ENCODE assay signal across 17 mouse cellular contexts in the genomic region with DNA sequence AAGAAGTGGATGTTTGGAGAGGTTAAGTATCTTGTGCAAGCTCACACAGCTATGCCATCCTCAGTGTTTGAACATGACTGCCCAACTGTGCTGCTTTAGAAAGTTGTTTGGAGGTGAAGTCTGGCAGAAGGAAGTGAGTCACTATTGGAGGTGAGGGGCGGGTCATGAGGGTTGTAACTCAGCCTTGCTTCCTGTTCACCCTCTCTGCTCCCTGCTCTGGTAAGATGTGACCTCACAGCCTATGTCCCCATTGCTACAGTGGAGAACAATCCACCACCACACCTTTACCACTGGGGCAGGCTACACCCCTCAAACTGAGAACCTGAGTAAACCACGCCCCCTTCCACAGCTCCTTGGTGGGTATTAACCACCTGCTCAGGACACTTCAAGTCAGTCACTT.
DNase-seq lines count a peak whose midpoint lies in the region; ATAC-seq and TF ChIP-seq lines count a peak whose summit lies in the region.
"Had no signal": no experiment of that assay in that cellular context is flagged by ENCODE, and none has a peak within 500 bp of the region (broad histone marks: within the 10 kb centered on the region; RNA-seq: fewer than 3 reads in every experiment).

No protein-coding gene starts in this region.

- no peaks in the 10 kb centered on the region for H3K27me3 ChIP-seq in intestine, embryonic 14.5 days (replicated peaks; ENCODE audit: control insufficient read depth, insufficient read depth, low read length)
- no peaks in the 10 kb centered on the region for H3K27me3 ChIP-seq in intestine, postnatal 0 days (replicated peaks; ENCODE audit: control insufficient read depth, insufficient read depth, low read length)
- peaks cover 3% of the 10 kb centered on the region for H3K27me3 ChIP-seq in megakaryocyte, embryonic 14.5 days (replicated peaks)
- H3K27me3 ChIP-seq: kidney, embryonic 15.5 days; limb, embryonic 15.5 days; neural tube, embryonic 12.5 days had no signal

- no peaks in the 10 kb centered on the region for H3K36me3 ChIP-seq in intestine, embryonic 14.5 days (ENCODE audit: control insufficient read depth, insufficient read depth, low read length)
- no peaks in the 10 kb centered on the region for H3K36me3 ChIP-seq in intestine, postnatal 0 days (ENCODE audit: control insufficient read depth, insufficient read depth)
- H3K36me3 ChIP-seq in megakaryocyte, embryonic 14.5 days (replicated peaks; ENCODE audit: low read length): no peaks in the 10 kb centered on the region
- H3K36me3 ChIP-seq: kidney, embryonic 15.5 days; limb, embryonic 15.5 days; neural tube, embryonic 12.5 days had no signal

- H3K4me2 ChIP-seq in intestine, embryonic 14.5 days (ENCODE audit: low read length): no peak overlapping the region
- H3K4me2 ChIP-seq in intestine, postnatal 0 days (replicated peaks; ENCODE audit: low read depth): no peak overlapping the region
- H3K4me2 ChIP-seq: kidney, embryonic 15.5 days; limb, embryonic 15.5 days; neural tube, embryonic 12.5 days had no signal

- no peaks in the 10 kb centered on the region; the same call in 1 of the 2 replicates for H3K9me3 ChIP-seq in intestine, embryonic 14.5 days (ENCODE audit: control insufficient read depth, low read length)
- no peaks in the 10 kb centered on the region; the same call in 1 of the 2 replicates for H3K9me3 ChIP-seq in intestine, postnatal 0 days (ENCODE audit: control insufficient read depth)
- peaks cover 46% of the 10 kb centered on the region for H3K9me3 ChIP-seq in megakaryocyte, embryonic 14.5 days
- H3K9me3 ChIP-seq: limb, embryonic 15.5 days had no signal

- DNase-seq in intestine, embryonic 14.5 days (ENCODE audit: low spot score): no peak
- DNase-seq in 3T3-L1 (ENCODE audit: low read depth, low spot score) (peak; percentile 42), A20 (ENCODE audit: low read depth, low spot score) (peak; percentile 22), adipocyte (ENCODE audit: low spot score) (no peak)
- DNase-seq in cerebellum, postnatal 25 days: no peak
- no peak for DNase-seq in thymus, postnatal 4 days
- DNase-seq: adrenal gland, postnatal 25 days; cerebellum, postnatal 10 days; thymus, postnatal 14 days had no signal

- no peak overlapping the region for H3K27ac ChIP-seq in intestine, embryonic 14.5 days (ENCODE audit: low read depth)
- no peak overlapping the region for H3K27ac ChIP-seq in intestine, postnatal 0 days (ENCODE audit: low read depth, low read length)
- H3K27ac ChIP-seq: kidney, embryonic 15.5 days; layer of hippocampus, adult 2 months; limb, embryonic 15.5 days; neural tube, embryonic 12.5 days had no signal

- WGBS in intestine, embryonic 14.5 days: 94% methylated on average over 2 of the region's 2 CpGs
- 83% methylated on average over 2 of the region's 2 CpGs for WGBS in intestine, postnatal 0 days

- H3K4me1 ChIP-seq in intestine, embryonic 14.5 days (replicated peaks; ENCODE audit: control insufficient read depth, insufficient read depth, low read length): 0 out of 2 replicates have a peak, but pooled peaks cover 2% of the 10 kb centered on the region
- no peaks in the 10 kb centered on the region for H3K4me1 ChIP-seq in intestine, postnatal 0 days (replicated peaks; ENCODE audit: control insufficient read depth, insufficient read depth, low read length)
- peaks cover 7% of the 10 kb centered on the region; the same call in 1 of the 2 replicates for H3K4me1 ChIP-seq in megakaryocyte, embryonic 14.5 days
- H3K4me1 ChIP-seq: neural tube, embryonic 12.5 days had no signal

- TF ChIP-seq CTCF in intestine, postnatal 0 days (IDR thresholded peaks at IDR 0.05; ENCODE audit: low read depth): no peak

- H3K4me3 ChIP-seq in intestine, embryonic 14.5 days (ENCODE audit: low read depth, low read length): no peak overlapping the region
- H3K4me3 ChIP-seq in intestine, postnatal 0 days (ENCODE audit: low read depth, low read length): no peak overlapping the region
- H3K4me3 ChIP-seq in megakaryocyte, embryonic 14.5 days (replicated peaks): peak overlapping the region; percentile 17
- H3K4me3 ChIP-seq: erythroblast, embryonic 14.5 days; kidney, embryonic 15.5 days; layer of hippocampus, adult 2 months; limb, embryonic 15.5 days; neural tube, embryonic 12.5 days had no signal

- ATAC-seq in intestine, embryonic 14.5 days (replicated peaks; ENCODE audit: low FRiP score, low TSS enrichment, low read depth): 0 out of 2 replicates have a peak, but pooled peaks have one; percentile 36
- ATAC-seq in intestine, postnatal 0 days: no peak
- ATAC-seq: hindbrain, embryonic 16.5 days had no signal

- no peak overlapping the region for H3K9ac ChIP-seq in intestine, embryonic 14.5 days (ENCODE audit: low read length)
- H3K9ac ChIP-seq in intestine, postnatal 0 days (ENCODE audit: low read depth, low read length): no peak overlapping the region
- H3K9ac ChIP-seq: kidney, embryonic 15.5 days; limb, embryonic 15.5 days; neural tube, embryonic 12.5 days had no signal

Comparison
In these comparisons a context has a peak if more than half of its experiments do, and no peak if none do; other contexts are left out.
1. DNase-seq: peak in 3T3-L1 (single experiment) and A20 (single experiment); none in intestine, embryonic 14.5 days (single experiment), cerebellum, postnatal 25 days (0 of 2), adipocyte (single experiment) and thymus, postnatal 4 days (single experiment).